Mouse (Mus musculus): Measurements from ENCODE around the gene Ifngr2.

The Ifngr2 gene

GRCm38 (mm10) chr16:91612525-91612924, 65.7 kb downstream of the Ifngr2 start:
- DNase-seq: no peak

- no peak for DNase-seq
Measured at GRCm38 (mm10) chr16:91614552-91614951, 67.7 kb downstream of the Ifngr2 start.
